In the genomic region with DNA sequence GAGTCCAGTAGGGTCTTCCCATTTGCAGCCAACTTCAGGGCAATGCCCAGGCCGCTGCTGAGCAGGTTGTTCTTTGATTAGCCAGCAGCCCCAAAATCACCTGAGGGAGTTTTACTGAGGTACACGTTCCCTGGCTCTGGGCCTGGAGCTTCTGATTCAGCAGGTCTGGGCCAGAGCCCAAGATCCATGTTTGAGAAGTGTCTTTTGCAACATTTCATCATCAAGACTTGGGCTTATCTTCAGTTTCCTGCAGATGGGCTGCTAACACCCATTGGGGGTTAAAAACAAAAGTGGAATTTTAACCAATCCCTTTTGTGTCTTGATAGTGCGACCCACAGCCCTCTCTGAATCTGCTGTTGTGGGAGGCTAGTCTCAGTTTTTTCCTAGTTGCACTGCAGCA, we compare ENCODE assay signal across 13 mouse cellular contexts. TPM values are rescaled to one million over a fixed set of nuclear protein-coding genes. Genes with fewer than 3 reads are reported as not detected.
A peak's percentile ranks its signal among the peaks of the same experiment; 100 is the strongest.
DNase-seq lines count a peak whose midpoint lies in the region; ATAC-seq and TF ChIP-seq lines count a peak whose summit lies in the region.
"Had no signal": no experiment of that assay in that cellular context is flagged by ENCODE, and none has a peak within 500 bp of the region (broad histone marks: within the 10 kb centered on the region; RNA-seq: fewer than 3 reads in every experiment).

No protein-coding gene starts in this region.

- H3K4me2 ChIP-seq in midbrain, postnatal 0 days (ENCODE audit: low read depth, low read length, poor library complexity, severe bottlenecking) = no peak overlapping the region
- H3K4me2 ChIP-seq in kidney, embryonic 16.5 days (replicated peaks; ENCODE audit: low read depth, low read length) = no peak overlapping the region

- no peak overlapping the region for H3K27ac ChIP-seq in midbrain, postnatal 0 days (ENCODE audit: low read depth, low read length)
- no peak overlapping the region for H3K27ac ChIP-seq in kidney, embryonic 16.5 days (ENCODE audit: low read length)
- H3K27ac ChIP-seq: limb, embryonic 10.5 days had no signal

- H3K4me1 ChIP-seq in midbrain, postnatal 0 days (ENCODE audit: insufficient read depth, low read length) = no peaks in the 10 kb centered on the region
- no peaks in the 10 kb centered on the region for H3K4me1 ChIP-seq in kidney, embryonic 16.5 days (ENCODE audit: insufficient read depth, low read length)
- H3K4me1 ChIP-seq: limb, embryonic 10.5 days had no signal

- DNase-seq in cerebellum, adult 11 months = peak; percentile 9
- DNase-seq in cerebellum, postnatal 4 days (ENCODE audit: low spot score in 2 of 2) = no peak
- DNase-seq in testis, postnatal 10 days (ENCODE audit: low spot score) = peak; percentile 37
- DNase-seq in testis, postnatal 14 days (ENCODE audit: low spot score) = no peak
- DNase-seq in cerebellum, postnatal 36 days = peak; percentile 18 to 43
- DNase-seq in midbrain, postnatal 0 days (ENCODE audit: low spot score) = no peak
- DNase-seq: gastrocnemius, postnatal 14 days; kidney, postnatal 14 days; liver, postnatal 0 days; spleen, adult 18-20 months had no signal

- no peaks in the 10 kb centered on the region for H3K9me3 ChIP-seq in midbrain, postnatal 0 days (ENCODE audit: low read length)
- H3K9me3 ChIP-seq in kidney, embryonic 16.5 days (ENCODE audit: low read length) = no peaks in the 10 kb centered on the region
- H3K9me3 ChIP-seq: limb, embryonic 10.5 days had no signal

- no peak for ATAC-seq in inflammation-experienced regulatory T-cells, adult 6 months
- ATAC-seq in midbrain, postnatal 0 days (ENCODE audit: low FRiP score) = no peak
- no peak for ATAC-seq in kidney, embryonic 16.5 days (ENCODE audit: low FRiP score, low TSS enrichment)
- ATAC-seq: liver, postnatal 0 days had no signal

- H3K9ac ChIP-seq in midbrain, postnatal 0 days (replicated peaks; ENCODE audit: low read length, poor library complexity, severe bottlenecking) = no peak overlapping the region
- H3K9ac ChIP-seq in kidney, embryonic 16.5 days (replicated peaks; ENCODE audit: low read length) = no peak overlapping the region
- H3K9ac ChIP-seq: liver, postnatal 0 days had no signal

- no peak overlapping the region for H3K4me3 ChIP-seq in midbrain, postnatal 0 days (ENCODE audit: low read depth, low read length)
- H3K4me3 ChIP-seq in kidney, embryonic 16.5 days (ENCODE audit: low read length) = no peak overlapping the region
- H3K4me3 ChIP-seq: limb, embryonic 10.5 days had no signal

- no peaks in the 10 kb centered on the region for H3K36me3 ChIP-seq in midbrain, postnatal 0 days (ENCODE audit: insufficient read depth, low read length)
- no peaks in the 10 kb centered on the region for H3K36me3 ChIP-seq in kidney, embryonic 16.5 days (ENCODE audit: insufficient read depth, low read length)
- H3K36me3 ChIP-seq: limb, embryonic 10.5 days had no signal

- no peak for TF ChIP-seq CTCF in midbrain, postnatal 0 days (IDR thresholded peaks at IDR 0.05)

- 74% methylated on average over 3 of the region's 3 CpGs for WGBS in midbrain, postnatal 0 days
- WGBS in kidney, embryonic 16.5 days = 79% methylated on average over 3 of the region's 3 CpGs

- H3K27me3 ChIP-seq in midbrain, postnatal 0 days (ENCODE audit: insufficient read depth, low read length) = no peaks in the 10 kb centered on the region
- peaks cover 9% of the 10 kb centered on the region for H3K27me3 ChIP-seq in kidney, embryonic 16.5 days (ENCODE audit: insufficient read depth, low read length)

RNA-seq across cellular contexts. Expression of a gene that starts 10.3 kb away (rescaled TPM):
- 10 to 100 TPM in 2 of 3 experiments, 1 to 10 TPM in 1; 7.7 to 12.9 (median 11.1) TPM for polyA plus RNA-seq in inflammation-experienced regulatory T-cells, adult 6 months (2017; shearing (Covaris generic))
- 4.1 and 7.9 TPM in 2 replicates for total RNA-seq in midbrain, postnatal 0 days (2014; rRNA removed)
- 3.3 and 4.1 TPM in 2 replicates for polyA plus RNA-seq in midbrain, postnatal 0 days (2015; fragmentation: Nextera tagmentation; extraction: Ambion mirVana)
- polyA plus RNA-seq in kidney, embryonic 16.5 days (2015; fragmentation: Nextera tagmentation; extraction: Ambion mirVana) = 5.9 and 6.3 TPM in 2 replicates

Comparison
In these comparisons a context has a peak if more than half of its experiments do, and no peak if none do; other contexts are left out.
1. DNase-seq: peak in cerebellum, adult 11 months (single experiment), testis, postnatal 10 days (single experiment) and cerebellum, postnatal 36 days (2 of 2); none in cerebellum, postnatal 4 days (0 of 2), testis, postnatal 14 days (single experiment) and midbrain, postnatal 0 days (single experiment).